ENCODE assay signal across 16 mouse cellular contexts in genomic region chr15:96714676-96715016, GRCm38 (mm10). TPM values are rescaled to one million over a fixed set of nuclear protein-coding genes. Genes with fewer than 3 reads are reported as not detected.
DNase-seq lines count a peak whose midpoint lies in the region; ATAC-seq lines count a peak whose summit lies in the region.
"Had no signal": no experiment of that assay in that cellular context is flagged by ENCODE, and none has a peak within 500 bp of the region (broad histone marks: within the 10 kb centered on the region; RNA-seq: fewer than 3 reads in every experiment).

No protein-coding gene starts in this region.

- H3K4me2 ChIP-seq in midbrain, embryonic 15.5 days, result no peak overlapping the region
- H3K4me2 ChIP-seq: embryonic facial prominence, embryonic 15.5 days; lung, embryonic 15.5 days; neural tube, embryonic 15.5 days had no signal

- no peak overlapping the region for H3K4me3 ChIP-seq in midbrain, embryonic 15.5 days
- H3K4me3 ChIP-seq: embryonic facial prominence, embryonic 15.5 days; lung, embryonic 15.5 days; neural tube, embryonic 15.5 days had no signal

- DNase-seq in spleen, postnatal 36 days (ENCODE audit: low spot score in 2 of 2), result peak; percentile 56 to 68
- no peak for DNase-seq in spleen, postnatal 4 days (ENCODE audit: low spot score in 2 of 2)
- peak; percentile 50 for DNase-seq in naive thymus-derived CD4-positive, alpha-beta T cell, adult 2 months (ENCODE audit: low read depth)
- peak; percentile 41 for DNase-seq in thymus, postnatal 4 days
- DNase-seq in cerebellum, adult 11 months, result no peak
- DNase-seq in heart, adult 18-20 months, result no peak
- DNase-seq: cerebellum, adult 2 months; gastrocnemius, postnatal 10 days; kidney, adult 9 months had no signal

- H3K36me3 ChIP-seq in midbrain, embryonic 15.5 days (replicated peaks), result no peaks in the 10 kb centered on the region
- H3K36me3 ChIP-seq: embryonic facial prominence, embryonic 15.5 days; lung, embryonic 15.5 days; neural tube, embryonic 15.5 days had no signal

- H3K27ac ChIP-seq in midbrain, embryonic 15.5 days, result no peak overlapping the region
- H3K27ac ChIP-seq: embryonic facial prominence, embryonic 15.5 days; hindbrain, postnatal 0 days; lung, embryonic 15.5 days; neural tube, embryonic 15.5 days had no signal

- H3K4me1 ChIP-seq in midbrain, embryonic 15.5 days, result peaks cover 7% of the 10 kb centered on the region; the same call in 1 of the 2 replicates

- no peaks in the 10 kb centered on the region for H3K9me3 ChIP-seq in midbrain, embryonic 15.5 days
- H3K9me3 ChIP-seq: embryonic facial prominence, embryonic 15.5 days; lung, embryonic 15.5 days; neural tube, embryonic 15.5 days had no signal

- ATAC-seq in granulocyte monocyte progenitor cell, adult 5-6 weeks (replicated peaks; ENCODE audit: poor library complexity, severe bottlenecking), result peak; percentile 49
- no peak for ATAC-seq in midbrain, embryonic 15.5 days (replicated peaks)
- ATAC-seq: forebrain, embryonic 14.5 days; hindbrain, postnatal 0 days had no signal

- H3K27me3 ChIP-seq in midbrain, embryonic 15.5 days (replicated peaks), result no peaks in the 10 kb centered on the region
- H3K27me3 ChIP-seq: embryonic facial prominence, embryonic 15.5 days; lung, embryonic 15.5 days; neural tube, embryonic 15.5 days had no signal

- 99% methylated on average over 3 of the region's 3 CpGs for WGBS in midbrain, embryonic 15.5 days

- H3K9ac ChIP-seq in midbrain, embryonic 15.5 days, result no peak overlapping the region
- H3K9ac ChIP-seq: embryonic facial prominence, embryonic 15.5 days; lung, embryonic 15.5 days; neural tube, embryonic 15.5 days had no signal

RNA-seq across cellular contexts. Expression of gene Slc38a2, which starts 15.1 kb away (rescaled TPM):
- total RNA-seq in granulocyte monocyte progenitor cell, adult 5-6 weeks (2014; fragmentation: Nextera tagmentation), result 89.2 and 112 TPM in 2 replicates
- total RNA-seq in granulocyte monocyte progenitor cell, adult 5-6 weeks (2017), result 84.0 and 92.8 TPM in 2 replicates
- 121 and 125 TPM in 2 replicates for polyA plus RNA-seq in midbrain, embryonic 15.5 days (2015; fragmentation: Nextera tagmentation; extraction: Ambion mirVana)
- 100 to 1,000 TPM; 194 to 206 TPM for total RNA-seq in heart, adult 18-20 months (2021)

Comparison
In these comparisons a context has a peak if more than half of its experiments do, and no peak if none do; other contexts are left out.
1. DNase-seq: peak in spleen, postnatal 36 days (2 of 2), naive thymus-derived CD4-positive, alpha-beta T cell, adult 2 months (single experiment) and thymus, postnatal 4 days (single experiment); none in spleen, postnatal 4 days (0 of 2), cerebellum, adult 11 months (single experiment) and heart, adult 18-20 months (0 of 2).